ENCODE assay signal across 10 mouse cellular contexts in genomic region chr9:45935628-45936210, GRCm38 (mm10). TPM values are rescaled to one million over a fixed set of nuclear protein-coding genes. Genes with fewer than 3 reads are reported as not detected.
DNase-seq lines count a peak whose midpoint lies in the region; ATAC-seq and TF ChIP-seq lines count a peak whose summit lies in the region.
"Had no signal": no experiment of that assay in that cellular context is flagged by ENCODE, and none has a peak within 500 bp of the region (broad histone marks: within the 10 kb centered on the region; RNA-seq: fewer than 3 reads in every experiment).

TSS of gene Tagln (minus strand) at chr9:45936058.

- no peak within 1 kb of the TSS for H3ac ChIP-seq in myocyte (ENCODE audit: control insufficient read depth, insufficient read length)

- H3K79me2 ChIP-seq in myocyte (ENCODE audit: control insufficient read depth, insufficient read depth), result no peaks in the 10 kb centered on the region

- TF ChIP-seq POLR2A in myocyte (IDR thresholded peaks at IDR 0.05; ENCODE audit: insufficient read length, low read depth), result no peak

- intact Hi-C loops in left cerebral cortex, postnatal 14 days (cut with DNase I), result no loop called here

- peak within 1 kb of the TSS; percentile 20 for H3K4me3 ChIP-seq in embryonic facial prominence, embryonic 12.5 days
- peak within 1 kb of the TSS; percentile 35 to 36 for H3K4me3 ChIP-seq in heart, embryonic 14.5 days (ENCODE audit: control insufficient read depth in 1 of 2, insufficient read depth in 1 of 2, low read depth in 1 of 2, low read length in 2 of 2)
- H3K4me3 ChIP-seq in limb, embryonic 11.5 days (ENCODE audit: low read depth, low read length), result 0 out of 2 replicates have a peak within 1 kb of the TSS, but pooled peaks have one; percentile 14
- H3K4me3 ChIP-seq in myocyte, result no peak within 1 kb of the TSS

- ATAC-seq in embryonic facial prominence, embryonic 12.5 days (ENCODE audit: insufficient number of reproducible peaks, insufficient read depth, low FRiP score, low TSS enrichment), result no peak
- ATAC-seq in heart, embryonic 14.5 days (ENCODE audit: insufficient number of reproducible peaks, insufficient read depth, low FRiP score, low read depth), result peak; percentile 49
- ATAC-seq in limb, embryonic 11.5 days (ENCODE audit: insufficient number of reproducible peaks, low FRiP score, low TSS enrichment, low read depth), result no peak

- peak within 1 kb of the TSS; percentile 21; the same call in 1 of the 2 replicates for H3K9ac ChIP-seq in embryonic facial prominence, embryonic 12.5 days
- H3K9ac ChIP-seq in heart, embryonic 14.5 days (ENCODE audit: low read length), result peak within 1 kb of the TSS; percentile 58
- peak within 1 kb of the TSS; percentile 49 for H3K9ac ChIP-seq in limb, embryonic 11.5 days (ENCODE audit: low read length)

- peaks cover 16% of the 10 kb centered on the region; the same call in 1 of the 2 replicates for H3K4me1 ChIP-seq in embryonic facial prominence, embryonic 12.5 days
- H3K4me1 ChIP-seq in heart, embryonic 14.5 days (ENCODE audit: control insufficient read depth in 2 of 2, insufficient read depth in 2 of 2, low read length in 2 of 2), result peaks cover 21 to 26% of the 10 kb centered on the region in 2 experiments
- H3K4me1 ChIP-seq in limb, embryonic 11.5 days (ENCODE audit: control insufficient read depth, insufficient read depth, low read length), result peaks cover 4% of the 10 kb centered on the region; the same call in 1 of the 2 replicates

- H3K4me2 ChIP-seq in embryonic facial prominence, embryonic 12.5 days (replicated peaks), result peak within 1 kb of the TSS; percentile 48
- H3K4me2 ChIP-seq in heart, embryonic 14.5 days (ENCODE audit: low read length), result peak within 1 kb of the TSS; percentile 64
- H3K4me2 ChIP-seq in limb, embryonic 11.5 days (ENCODE audit: low read depth, severe bottlenecking), result peak within 1 kb of the TSS; percentile 43; the same call in 1 of the 2 replicates
- peak within 1 kb of the TSS; percentile 65 for H3K4me2 ChIP-seq in myocyte (ENCODE audit: low read depth)

- H3K9me3 ChIP-seq in embryonic facial prominence, embryonic 12.5 days, result no peaks in the 10 kb centered on the region
- no peaks in the 10 kb centered on the region for H3K9me3 ChIP-seq in heart, embryonic 14.5 days (ENCODE audit: control insufficient read depth, low read length)
- H3K9me3 ChIP-seq in limb, embryonic 11.5 days (ENCODE audit: control insufficient read depth, low read length), result no peaks in the 10 kb centered on the region
- H3K9me3 ChIP-seq: G1E had no signal

- no peak within 1 kb of the TSS for H3K27ac ChIP-seq in embryonic facial prominence, embryonic 12.5 days
- H3K27ac ChIP-seq in heart, embryonic 14.5 days (replicated peaks in 1 of 2; ENCODE audit: control insufficient read depth in 1 of 2, insufficient read depth in 1 of 2, low read depth in 2 of 2, low read length in 2 of 2), result peak within 1 kb of the TSS; percentile 51 to 63
- H3K27ac ChIP-seq in limb, embryonic 11.5 days (replicated peaks; ENCODE audit: low read depth, low read length), result no peak within 1 kb of the TSS
- H3K27ac ChIP-seq: macrophage had no signal

- peaks cover 39% of the 10 kb centered on the region for H3K36me3 ChIP-seq in embryonic facial prominence, embryonic 12.5 days
- H3K36me3 ChIP-seq in heart, embryonic 14.5 days (ENCODE audit: control insufficient read depth, insufficient read depth, low read length), result peaks cover 35% of the 10 kb centered on the region
- no peaks in the 10 kb centered on the region; the same call in 1 of the 2 replicates for H3K36me3 ChIP-seq in limb, embryonic 11.5 days (ENCODE audit: control insufficient read depth, insufficient read depth, low read length)
- H3K36me3 ChIP-seq in myocyte (ENCODE audit: control insufficient read depth, insufficient read depth), result no peaks in the 10 kb centered on the region

- no peak for DNase-seq in left cerebral cortex, postnatal 14 days (ENCODE audit: low spot score in 2 of 2)
- no peak for DNase-seq in left cerebral cortex, adult 9 months (ENCODE audit: low spot score in 2 of 2)
- DNase-seq in limb, embryonic 11.5 days (ENCODE audit: low spot score), result peak; percentile 45
- DNase-seq in T-cell, adult 2 months (ENCODE audit: low spot score), result no peak
- no peak for DNase-seq in ovary, postnatal 10 days (ENCODE audit: low spot score)

- no peaks in the 10 kb centered on the region; the same call in 1 of the 2 replicates for H3K27me3 ChIP-seq in embryonic facial prominence, embryonic 12.5 days
- no peaks in the 10 kb centered on the region for H3K27me3 ChIP-seq in heart, embryonic 14.5 days (ENCODE audit: control insufficient read depth, insufficient read depth, low read length)
- 0 out of 2 replicates have a peak, but pooled peaks cover 3% of the 10 kb centered on the region for H3K27me3 ChIP-seq in limb, embryonic 11.5 days (ENCODE audit: control insufficient read depth, insufficient read depth, low read length)
- no peaks in the 10 kb centered on the region for H3K27me3 ChIP-seq in myocyte (ENCODE audit: control insufficient read depth, insufficient read depth, insufficient read length)

- WGBS in embryonic facial prominence, embryonic 12.5 days, result 11% methylated on average over 21 of the region's 21 CpGs
- WGBS in heart, embryonic 14.5 days, result 2% methylated on average over 21 of the region's 21 CpGs
- WGBS in limb, embryonic 11.5 days, result 5% methylated on average over 21 of the region's 21 CpGs

TF ChIP-seq in myocyte, 11 proteins besides CTCF, POLR2A, EP300 and RAD21:
- TF ChIP-seq TCF3 (IDR thresholded peaks at IDR 0.05; ENCODE audit: insufficient read length, low read depth) (no peak), CEBPB (IDR thresholded peaks at IDR 0.05; ENCODE audit: insufficient read depth, poor library complexity, severe bottlenecking) (no peak), SRF (IDR thresholded peaks at IDR 0.05; ENCODE audit: control insufficient read depth, insufficient read length, low read depth) (peak; percentile 56), TCF12 (IDR thresholded peaks at IDR 0.05; ENCODE audit: insufficient read depth, poor library complexity, severe bottlenecking) (no peak)

RNA-seq across cellular contexts. Expression of gene Tagln, which starts in this region (rescaled TPM):
- total RNA-seq in left cerebral cortex, postnatal 14 days (2021), result 10 to 100 TPM; 13.1 to 16.2 TPM
- polyA plus RNA-seq in embryonic facial prominence, embryonic 12.5 days (2016; fragmentation: Nextera tagmentation; extraction: Ambion mirVana), result 14.1 and 16.4 TPM in 2 replicates
- 122 and 143 TPM in 2 replicates for polyA plus RNA-seq in heart, embryonic 14.5 days (2014; fragmentation: Nextera tagmentation; extraction: Ambion mirVana)
- polyA plus RNA-seq in limb, embryonic 11.5 days (2014; fragmentation: Nextera tagmentation; extraction: Ambion mirVana), result 5.1 and 7.7 TPM in 2 replicates
- polyA plus RNA-seq in myocyte (2012; fragmentation: generic; extraction: Trizol), result 142 TPM

Comparison
In these comparisons a context has a peak if more than half of its experiments do, and no peak if none do; other contexts are left out.
1. H3K27ac ChIP-seq: peak in heart, embryonic 14.5 days (2 of 2); none in embryonic facial prominence, embryonic 12.5 days (single experiment) and limb, embryonic 11.5 days (single experiment).
2. Peak in every context shown above with its lines, with median percentiles within 50 percentile points of each other: H3K4me2 ChIP-seq and H3K9ac ChIP-seq.